In genomic region chr3:88365705-88366361, GRCm38 (mm10) we compare ENCODE assay signal across 15 mouse cellular contexts. TPM values are rescaled to one million over a fixed set of nuclear protein-coding genes. Genes with fewer than 3 reads are reported as not detected.
DNase-seq lines count a peak whose midpoint lies in the region; ATAC-seq and TF ChIP-seq lines count a peak whose summit lies in the region.
"Had no signal": no experiment of that assay in that cellular context is flagged by ENCODE, and none has a peak within 500 bp of the region (broad histone marks: within the 10 kb centered on the region; RNA-seq: fewer than 3 reads in every experiment).

No protein-coding gene starts in this region.

- H3K4me3 ChIP-seq in forebrain, embryonic 13.5 days: no peak overlapping the region
- H3K4me3 ChIP-seq in forebrain, postnatal 0 days (ENCODE audit: low read depth, low read length): no peak overlapping the region
- peak overlapping the region; percentile 29 for H3K4me3 ChIP-seq in ES-Bruce4 (ENCODE audit: low read depth, low read length)
- H3K4me3 ChIP-seq in liver, embryonic 16.5 days (ENCODE audit: low read depth, low read length): peak overlapping the region; percentile 59; the same call in 1 of the 2 replicates
- H3K4me3 ChIP-seq in cerebellum, adult 2 months (replicated peaks; ENCODE audit: insufficient read depth, low read depth, low read length): no peak overlapping the region
- H3K4me3 ChIP-seq: embryonic facial prominence, embryonic 12.5 days; heart, embryonic 13.5 days had no signal

- peaks cover 16% of the 10 kb centered on the region for H3K27me3 ChIP-seq in forebrain, embryonic 13.5 days
- no peaks in the 10 kb centered on the region for H3K27me3 ChIP-seq in forebrain, postnatal 0 days (ENCODE audit: insufficient read depth, low read length)
- H3K27me3 ChIP-seq in ES-Bruce4 (ENCODE audit: control insufficient read depth, insufficient read depth, low read length, poor library complexity, severe bottlenecking): no peaks in the 10 kb centered on the region
- H3K27me3 ChIP-seq in liver, embryonic 16.5 days (ENCODE audit: control insufficient read depth, insufficient read depth, low read depth, low read length): peaks cover 17% of the 10 kb centered on the region
- H3K27me3 ChIP-seq in cerebellum, adult 2 months (ENCODE audit: control insufficient read depth, insufficient read depth, low read length): no peaks in the 10 kb centered on the region

- peak overlapping the region; percentile 48 for H3K4me2 ChIP-seq in forebrain, embryonic 13.5 days
- H3K4me2 ChIP-seq in forebrain, postnatal 0 days (ENCODE audit: low read depth): no peak overlapping the region
- H3K4me2 ChIP-seq in liver, embryonic 16.5 days (ENCODE audit: low read depth, low read length): peak overlapping the region; percentile 67; the same call in 1 of the 2 replicates
- H3K4me2 ChIP-seq: embryonic facial prominence, embryonic 12.5 days had no signal

- no peak for TF ChIP-seq EP300 in ES-Bruce4 (IDR thresholded peaks at IDR 0.05; ENCODE audit: insufficient read depth, low read depth, low read length)

- DNase-seq in forebrain, postnatal 0 days: no peak
- DNase-seq in left cerebral cortex, adult 18-20 months (ENCODE audit: low spot score in 2 of 2): peak; percentile 40 to 57
- DNase-seq in left cerebral cortex, adult 9 months (ENCODE audit: low spot score in 2 of 2): no peak
- no peak for DNase-seq in cerebellum, adult 2 months
- no peak for DNase-seq in adrenal gland, adult (ENCODE audit: inconsistent age in 2 of 2, low spot score in 1 of 2)
- DNase-seq: adrenal gland, postnatal 25 days; cerebellum, adult 8-10 months; kidney, adult 18-20 months; layer of hippocampus, adult 9-11 months; right cerebral cortex, postnatal 14 days had no signal

- no peak overlapping the region for H3K27ac ChIP-seq in forebrain, embryonic 13.5 days
- no peak overlapping the region for H3K27ac ChIP-seq in forebrain, postnatal 0 days (ENCODE audit: low read depth, low read length)
- H3K27ac ChIP-seq in ES-Bruce4 (ENCODE audit: insufficient read depth, low read length): no peak overlapping the region
- H3K27ac ChIP-seq in liver, embryonic 16.5 days (ENCODE audit: low read length): no peak overlapping the region
- H3K27ac ChIP-seq in cerebellum, adult 2 months (ENCODE audit: insufficient read depth, low read length): no peak overlapping the region
- H3K27ac ChIP-seq: embryonic facial prominence, embryonic 12.5 days; heart, embryonic 13.5 days had no signal

- no peak for ATAC-seq in forebrain, embryonic 13.5 days
- no peak for ATAC-seq in forebrain, postnatal 0 days
- ATAC-seq in liver, embryonic 16.5 days (ENCODE audit: low read depth): no peak

- peaks cover 9% of the 10 kb centered on the region for H3K9me3 ChIP-seq in forebrain, embryonic 13.5 days (replicated peaks)
- H3K9me3 ChIP-seq in forebrain, postnatal 0 days (ENCODE audit: low read length): no peaks in the 10 kb centered on the region
- H3K9me3 ChIP-seq in ES-Bruce4 (replicated peaks; ENCODE audit: control insufficient read depth, insufficient read depth, low read length, poor library complexity, severe bottlenecking): peaks cover 8% of the 10 kb centered on the region
- H3K9me3 ChIP-seq in liver, embryonic 16.5 days (replicated peaks; ENCODE audit: control insufficient read depth, low read length): peaks cover 4% of the 10 kb centered on the region; the same call in 1 of the 2 replicates

- H3K9ac ChIP-seq in forebrain, embryonic 13.5 days: no peak overlapping the region
- no peak overlapping the region for H3K9ac ChIP-seq in forebrain, postnatal 0 days
- H3K9ac ChIP-seq in ES-Bruce4 (ENCODE audit: low read depth, poor library complexity, severe bottlenecking): no peak overlapping the region
- H3K9ac ChIP-seq in liver, embryonic 16.5 days (ENCODE audit: low read depth, low read length): no peak overlapping the region
- H3K9ac ChIP-seq: embryonic facial prominence, embryonic 12.5 days had no signal

- H3K4me1 ChIP-seq in forebrain, embryonic 13.5 days: peaks cover 20% of the 10 kb centered on the region
- no peaks in the 10 kb centered on the region for H3K4me1 ChIP-seq in forebrain, postnatal 0 days (ENCODE audit: insufficient read depth)
- peaks cover 3% of the 10 kb centered on the region for H3K4me1 ChIP-seq in ES-Bruce4 (ENCODE audit: control insufficient read depth, insufficient read depth, low read length)
- H3K4me1 ChIP-seq in liver, embryonic 16.5 days (ENCODE audit: control insufficient read depth, low read depth, low read length): peaks cover 52% of the 10 kb centered on the region
- no peaks in the 10 kb centered on the region for H3K4me1 ChIP-seq in cerebellum, adult 2 months (ENCODE audit: control insufficient read depth, insufficient read depth, low read length)
- H3K4me1 ChIP-seq: embryonic facial prominence, embryonic 12.5 days had no signal

- 43% methylated on average over 34 of the region's 34 CpGs for WGBS in forebrain, embryonic 13.5 days
- WGBS in forebrain, postnatal 0 days: 45% methylated on average over 34 of the region's 34 CpGs
- 36% methylated on average over 34 of the region's 34 CpGs for WGBS in liver, embryonic 16.5 days (ENCODE audit: insufficient replicate concordance)
- 39% methylated on average over 34 of the region's 34 CpGs for WGBS in cerebellum, adult 2 months

- H3K36me3 ChIP-seq in forebrain, embryonic 13.5 days (ENCODE audit: poor library complexity, severe bottlenecking): peaks cover 29% of the 10 kb centered on the region
- H3K36me3 ChIP-seq in forebrain, postnatal 0 days (ENCODE audit: insufficient read depth): peaks cover 18% of the 10 kb centered on the region
- H3K36me3 ChIP-seq in ES-Bruce4 (ENCODE audit: control insufficient read depth, insufficient read depth, low read length, poor library complexity, severe bottlenecking): peaks cover 5% of the 10 kb centered on the region
- peaks cover 15% of the 10 kb centered on the region for H3K36me3 ChIP-seq in liver, embryonic 16.5 days (ENCODE audit: control insufficient read depth, insufficient read depth)

- TF ChIP-seq CTCF in forebrain, postnatal 0 days (IDR thresholded peaks at IDR 0.05; ENCODE audit: low read depth): no peak
- peak; percentile 23 for TF ChIP-seq CTCF in ES-Bruce4 (IDR thresholded peaks at IDR 0.05; ENCODE audit: low read depth, low read length)
- no peak for TF ChIP-seq CTCF in cerebellum, adult 2 months (IDR thresholded peaks at IDR 0.05; ENCODE audit: borderline replicate concordance, insufficient read depth, low read depth, low read length)

- no peak for TF ChIP-seq POLR2A in ES-Bruce4 (IDR thresholded peaks at IDR 0.05; ENCODE audit: insufficient read depth, low read length)
- TF ChIP-seq POLR2A in cerebellum, adult 2 months (IDR thresholded peaks at IDR 0.05; ENCODE audit: borderline replicate concordance, insufficient read depth, low read length): no peak

RNA-seq across cellular contexts. Expression of gene Paqr6, which starts 1.4 kb away (rescaled TPM):
- 0.81 and 1.0 TPM in 2 replicates for polyA plus RNA-seq in forebrain, embryonic 13.5 days (2015; fragmentation: Nextera tagmentation; extraction: Ambion mirVana)
- total RNA-seq in forebrain, postnatal 0 days (2014; rRNA removed): 1.3 and 3.3 TPM in 2 replicates
- 2.7 and 3.0 TPM in 2 replicates for polyA plus RNA-seq in forebrain, postnatal 0 days (2015; fragmentation: Nextera tagmentation; extraction: Ambion mirVana)
- 10 to 100 TPM in 1 of 2 experiments, 1 to 10 TPM in 1; 8.6 to 11.0 TPM for total RNA-seq in left cerebral cortex, adult 18-20 months (2021)
- polyA plus RNA-seq in ES-Bruce4 (2011; ENCODE audit: insufficient read depth, insufficient read length, low read depth, missing spikeins): 4.9 and 6.8 TPM in 2 replicates
- 5.9 and 7.0 TPM in 2 replicates for polyA plus RNA-seq in liver, embryonic 16.5 days (2015; fragmentation: Nextera tagmentation; extraction: Ambion mirVana)
- 74.2 and 81.5 TPM in 2 replicates for polyA plus RNA-seq in cerebellum, adult 2 months (2012; rRNA removed)

RNA-seq across cellular contexts. Expression of gene Bglap3, which starts 6.7 kb away (rescaled TPM):
- polyA plus RNA-seq in forebrain, embryonic 13.5 days (2015; fragmentation: Nextera tagmentation; extraction: Ambion mirVana): not detected in 2 replicates
- total RNA-seq in forebrain, postnatal 0 days (2014; rRNA removed): not detected in 2 replicates
- polyA plus RNA-seq in forebrain, postnatal 0 days (2015; fragmentation: Nextera tagmentation; extraction: Ambion mirVana): not detected in 2 replicates
- total RNA-seq in left cerebral cortex, adult 18-20 months (2021): 1 to 10 TPM; 1.7 to 1.9 TPM
- 1.0 and 1.4 TPM in 2 replicates for polyA plus RNA-seq in ES-Bruce4 (2011; ENCODE audit: insufficient read depth, insufficient read length, low read depth, missing spikeins)
- polyA plus RNA-seq in liver, embryonic 16.5 days (2015; fragmentation: Nextera tagmentation; extraction: Ambion mirVana): 0.15 and 0.69 TPM in 2 replicates
- 0.41 and 0.65 TPM in 2 replicates for polyA plus RNA-seq in cerebellum, adult 2 months (2012; rRNA removed)
- polyA plus RNA-seq: heart, embryonic 13.5 days had no signal

RNA-seq across cellular contexts. Expression of gene Bglap2, which starts 12.7 kb away (rescaled TPM):
- not detected in 2 replicates for polyA plus RNA-seq in forebrain, embryonic 13.5 days (2015; fragmentation: Nextera tagmentation; extraction: Ambion mirVana)
- total RNA-seq in forebrain, postnatal 0 days (2014; rRNA removed): 9.2 TPM in 1 of 2 replicates, not detected in the other
- polyA plus RNA-seq in forebrain, postnatal 0 days (2015; fragmentation: Nextera tagmentation; extraction: Ambion mirVana): not detected in 2 replicates
- 1 to 10 TPM in 1 of 2 experiments, not detected in 1; 2.0 TPM for total RNA-seq in left cerebral cortex, adult 18-20 months (2021)
- polyA plus RNA-seq in ES-Bruce4 (2011; ENCODE audit: insufficient read depth, insufficient read length, low read depth, missing spikeins): not detected in 2 replicates
- not detected in 2 replicates for polyA plus RNA-seq in liver, embryonic 16.5 days (2015; fragmentation: Nextera tagmentation; extraction: Ambion mirVana)
- polyA plus RNA-seq in cerebellum, adult 2 months (2012; rRNA removed): 2.1 TPM in 1 of 2 replicates, not detected in the other
- polyA plus RNA-seq: embryonic facial prominence, embryonic 12.5 days; heart, embryonic 13.5 days had no signal

RNA-seq across cellular contexts. Expression of gene Bglap, which starts 18.4 kb away (rescaled TPM):
- 0.54 TPM in 1 of 2 replicates, not detected in the other for polyA plus RNA-seq in forebrain, embryonic 13.5 days (2015; fragmentation: Nextera tagmentation; extraction: Ambion mirVana)
- total RNA-seq in forebrain, postnatal 0 days (2014; rRNA removed): 0.76 TPM in 1 of 2 replicates, not detected in the other
- polyA plus RNA-seq in forebrain, postnatal 0 days (2015; fragmentation: Nextera tagmentation; extraction: Ambion mirVana): not detected in 2 replicates
- total RNA-seq in left cerebral cortex, adult 18-20 months (2021): not detected
- not detected in 2 replicates for polyA plus RNA-seq in ES-Bruce4 (2011; ENCODE audit: insufficient read depth, insufficient read length, low read depth, missing spikeins)
- polyA plus RNA-seq in liver, embryonic 16.5 days (2015; fragmentation: Nextera tagmentation; extraction: Ambion mirVana): not detected in 2 replicates
- 0.57 TPM in 1 of 2 replicates, not detected in the other for polyA plus RNA-seq in cerebellum, adult 2 months (2012; rRNA removed)
- total RNA-seq: adrenal gland, postnatal 25 days had no signal
- polyA plus RNA-seq: embryonic facial prominence, embryonic 12.5 days; heart, embryonic 13.5 days had no signal

RNA-seq across cellular contexts. Expression of gene Smg5, which starts 29.8 kb away (rescaled TPM):
- polyA plus RNA-seq in forebrain, embryonic 13.5 days (2015; fragmentation: Nextera tagmentation; extraction: Ambion mirVana): 62.6 and 64.0 TPM in 2 replicates
- 85.3 and 96.5 TPM in 2 replicates for total RNA-seq in forebrain, postnatal 0 days (2014; rRNA removed)
- 29.2 and 33.8 TPM in 2 replicates for polyA plus RNA-seq in forebrain, postnatal 0 days (2015; fragmentation: Nextera tagmentation; extraction: Ambion mirVana)
- 10 to 100 TPM; 80.1 to 81.7 TPM for total RNA-seq in left cerebral cortex, adult 18-20 months (2021)
- polyA plus RNA-seq in ES-Bruce4 (2011; ENCODE audit: insufficient read depth, insufficient read length, low read depth, missing spikeins): 70.7 and 84.2 TPM in 2 replicates
- 27.7 and 30.8 TPM in 2 replicates for polyA plus RNA-seq in liver, embryonic 16.5 days (2015; fragmentation: Nextera tagmentation; extraction: Ambion mirVana)
- 103 and 115 TPM in 2 replicates for polyA plus RNA-seq in cerebellum, adult 2 months (2012; rRNA removed)

Comparison
In these comparisons a context has a peak if more than half of its experiments do, and no peak if none do; other contexts are left out.
1. DNase-seq: peak in left cerebral cortex, adult 18-20 months (2 of 2); none in forebrain, postnatal 0 days (single experiment), left cerebral cortex, adult 9 months (0 of 2), cerebellum, adult 2 months (0 of 2) and adrenal gland, adult (0 of 2).
2. H3K4me3 ChIP-seq: peak in ES-Bruce4 (single experiment) and liver, embryonic 16.5 days (single experiment); none in forebrain, embryonic 13.5 days (single experiment), forebrain, postnatal 0 days (single experiment) and cerebellum, adult 2 months (single experiment).